In the genomic region with DNA sequence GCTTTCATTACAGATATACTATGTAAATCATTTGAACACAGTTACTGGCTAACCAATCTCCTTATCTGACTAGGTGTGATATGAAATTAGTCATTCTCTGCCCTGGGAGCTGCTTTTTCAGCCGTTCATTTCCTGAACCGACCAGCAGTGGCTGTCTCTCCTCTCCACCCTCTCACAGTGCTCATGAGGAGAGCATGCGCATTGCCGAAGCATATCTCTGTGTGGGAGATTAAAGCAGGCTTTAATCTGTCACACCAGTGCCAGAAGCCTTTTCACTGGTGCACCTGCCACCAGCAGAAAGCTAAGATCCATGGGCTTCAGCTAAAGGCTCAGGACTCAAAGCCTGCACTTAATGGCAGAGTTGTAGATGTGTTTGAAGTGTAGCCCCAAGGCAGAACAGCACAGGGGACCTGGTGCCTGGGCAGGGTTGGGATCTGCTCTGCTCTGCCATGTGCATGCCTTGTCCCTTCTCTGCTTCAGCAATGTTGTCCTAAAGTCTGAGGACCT, we compare ENCODE assay signal across 9 mouse cellular contexts. TPM values are rescaled to one million over a fixed set of nuclear protein-coding genes. Genes with fewer than 3 reads are reported as not detected.
DNase-seq lines count a peak whose midpoint lies in the region; ATAC-seq and TF ChIP-seq lines count a peak whose summit lies in the region.
"Had no signal": no experiment of that assay in that cellular context is flagged by ENCODE, and none has a peak within 500 bp of the region (broad histone marks: within the 10 kb centered on the region; RNA-seq: fewer than 3 reads in every experiment).

No protein-coding gene starts in this region.

- H3K36me3 ChIP-seq in heart, embryonic 10.5 days, result peaks cover 56% of the 10 kb centered on the region
- peaks cover 18% of the 10 kb centered on the region; the same call in 1 of the 2 replicates for H3K36me3 ChIP-seq in neural tube, embryonic 14.5 days (ENCODE audit: control insufficient read depth, insufficient read depth, low read length)
- H3K36me3 ChIP-seq in neural tube, embryonic 15.5 days, result peaks cover 28% of the 10 kb centered on the region
- H3K36me3 ChIP-seq in intestine, postnatal 0 days (ENCODE audit: control insufficient read depth, insufficient read depth), result peaks cover 14% of the 10 kb centered on the region

- intact Hi-C loops in heart, postnatal 25 days (cut with DNase I), result no loop called here

- DNase-seq in heart, embryonic 10.5 days (ENCODE audit: low spot score), result no peak
- DNase-seq in heart, postnatal 25 days (ENCODE audit: low spot score), result no peak
- DNase-seq in thymus, postnatal 10 days (ENCODE audit: low spot score in 2 of 2), result peak; percentile 51 to 57
- no peak for DNase-seq in cerebellum, adult 2 months
- no peak for DNase-seq in spleen, postnatal 14 days (ENCODE audit: low spot score in 2 of 2)

- no peaks in the 10 kb centered on the region for H3K9me3 ChIP-seq in heart, embryonic 10.5 days
- H3K9me3 ChIP-seq in neural tube, embryonic 14.5 days (ENCODE audit: control insufficient read depth, low read length), result no peaks in the 10 kb centered on the region
- no peaks in the 10 kb centered on the region for H3K9me3 ChIP-seq in neural tube, embryonic 15.5 days (replicated peaks)
- H3K9me3 ChIP-seq in intestine, postnatal 0 days (ENCODE audit: control insufficient read depth), result no peaks in the 10 kb centered on the region

- no peaks in the 10 kb centered on the region for H3K27me3 ChIP-seq in heart, embryonic 10.5 days (ENCODE audit: insufficient read depth, poor library complexity, severe bottlenecking)
- H3K27me3 ChIP-seq in neural tube, embryonic 14.5 days (ENCODE audit: control insufficient read depth, insufficient read depth, low read length), result no peaks in the 10 kb centered on the region
- H3K27me3 ChIP-seq in neural tube, embryonic 15.5 days (replicated peaks), result no peaks in the 10 kb centered on the region
- no peaks in the 10 kb centered on the region for H3K27me3 ChIP-seq in intestine, postnatal 0 days (replicated peaks; ENCODE audit: control insufficient read depth, insufficient read depth, low read length)
- H3K27me3 ChIP-seq in cerebellum, adult 2 months (ENCODE audit: control insufficient read depth, insufficient read depth, low read length), result no peaks in the 10 kb centered on the region

- no peak overlapping the region for H3K9ac ChIP-seq in neural tube, embryonic 14.5 days (replicated peaks; ENCODE audit: low read depth, low read length)
- no peak overlapping the region for H3K9ac ChIP-seq in neural tube, embryonic 15.5 days (replicated peaks)
- no peak overlapping the region for H3K9ac ChIP-seq in intestine, postnatal 0 days (ENCODE audit: low read depth, low read length)
- H3K9ac ChIP-seq: liver, embryonic 14.5 days had no signal

- no peak overlapping the region for H3K4me3 ChIP-seq in heart, embryonic 10.5 days
- no peak overlapping the region for H3K4me3 ChIP-seq in neural tube, embryonic 14.5 days (ENCODE audit: low read depth, low read length)
- no peak overlapping the region for H3K4me3 ChIP-seq in neural tube, embryonic 15.5 days (replicated peaks)
- H3K4me3 ChIP-seq in intestine, postnatal 0 days (ENCODE audit: low read depth, low read length), result no peak overlapping the region
- H3K4me3 ChIP-seq in cerebellum, adult 2 months (replicated peaks; ENCODE audit: insufficient read depth, low read depth, low read length), result no peak overlapping the region

- TF ChIP-seq CTCF in intestine, postnatal 0 days (IDR thresholded peaks at IDR 0.05; ENCODE audit: low read depth), result 0 out of 2 replicates have a peak, but pooled peaks have one; percentile 8
- no peak for TF ChIP-seq CTCF in cerebellum, adult 2 months (IDR thresholded peaks at IDR 0.05; ENCODE audit: borderline replicate concordance, insufficient read depth, low read depth, low read length)

- whole genome bisulfite sequencing in heart, embryonic 10.5 days, result 38% methylated on average over 4 of the region's 4 CpGs
- WGBS in neural tube, embryonic 14.5 days, result 67% methylated on average over 4 of the region's 4 CpGs
- WGBS in neural tube, embryonic 15.5 days, result 54% methylated on average over 4 of the region's 4 CpGs
- 37% methylated on average over 4 of the region's 4 CpGs for WGBS in intestine, postnatal 0 days
- WGBS in cerebellum, adult 2 months, result 41% methylated on average over 4 of the region's 4 CpGs

- peak; percentile 10; the same call in 1 of the 2 replicates for ATAC-seq in neural tube, embryonic 14.5 days (ENCODE audit: low read depth)
- no peak for ATAC-seq in neural tube, embryonic 15.5 days (ENCODE audit: low FRiP score)
- peak; percentile 79 for ATAC-seq in intestine, postnatal 0 days

- peaks cover 33% of the 10 kb centered on the region for H3K4me1 ChIP-seq in heart, embryonic 10.5 days
- H3K4me1 ChIP-seq in neural tube, embryonic 14.5 days (ENCODE audit: control insufficient read depth, insufficient read depth, low read length), result peaks cover 24% of the 10 kb centered on the region
- peaks cover 49% of the 10 kb centered on the region for H3K4me1 ChIP-seq in neural tube, embryonic 15.5 days
- peaks cover 15% of the 10 kb centered on the region for H3K4me1 ChIP-seq in intestine, postnatal 0 days (replicated peaks; ENCODE audit: control insufficient read depth, insufficient read depth, low read length)
- peaks cover 23% of the 10 kb centered on the region for H3K4me1 ChIP-seq in cerebellum, adult 2 months (ENCODE audit: control insufficient read depth, insufficient read depth, low read length)

- no peak overlapping the region for H3K4me2 ChIP-seq in neural tube, embryonic 14.5 days (ENCODE audit: low read depth, low read length)
- H3K4me2 ChIP-seq in neural tube, embryonic 15.5 days, result no peak overlapping the region
- H3K4me2 ChIP-seq in intestine, postnatal 0 days (replicated peaks; ENCODE audit: low read depth), result no peak overlapping the region

- no peak for TF ChIP-seq POLR2A in cerebellum, adult 2 months (IDR thresholded peaks at IDR 0.05; ENCODE audit: borderline replicate concordance, insufficient read depth, low read length)

- H3K27ac ChIP-seq in heart, embryonic 10.5 days, result 0 out of 2 replicates have a peak overlapping the region, but pooled peaks have one; percentile 18
- H3K27ac ChIP-seq in neural tube, embryonic 14.5 days (ENCODE audit: low read depth, low read length), result no peak overlapping the region
- H3K27ac ChIP-seq in neural tube, embryonic 15.5 days (replicated peaks), result no peak overlapping the region
- H3K27ac ChIP-seq in intestine, postnatal 0 days (ENCODE audit: low read depth, low read length), result peak overlapping the region; percentile 28; the same call in 1 of the 2 replicates
- no peak overlapping the region for H3K27ac ChIP-seq in cerebellum, adult 2 months (ENCODE audit: insufficient read depth, low read length)
- H3K27ac ChIP-seq: liver, embryonic 14.5 days had no signal

RNA-seq across cellular contexts. Expression of a gene that starts 42.8 kb away (rescaled TPM):
- 6.0 and 6.5 TPM in 2 replicates for polyA plus RNA-seq in heart, embryonic 10.5 days (2016; fragmentation: Nextera tagmentation; extraction: Ambion mirVana)
- 10 to 100 TPM; 38.0 to 41.4 TPM for total RNA-seq in heart, postnatal 25 days (2021)
- 3.8 and 4.1 TPM in 2 replicates for polyA plus RNA-seq in neural tube, embryonic 14.5 days (2014; fragmentation: Nextera tagmentation; extraction: Ambion mirVana)
- polyA plus RNA-seq in neural tube, embryonic 15.5 days (2015; fragmentation: Nextera tagmentation; extraction: Ambion mirVana), result 3.0 and 4.1 TPM in 2 replicates
- polyA plus RNA-seq in intestine, postnatal 0 days (2015; fragmentation: Nextera tagmentation; extraction: Ambion mirVana), result 1.0 and 1.3 TPM in 2 replicates
- 14.1 and 15.5 TPM in 2 replicates for polyA plus RNA-seq in cerebellum, adult 2 months (2012; rRNA removed)

RNA-seq across cellular contexts. Expression of a gene that starts 42.9 kb away (rescaled TPM):
- 56.0 and 66.9 TPM in 2 replicates for polyA plus RNA-seq in heart, embryonic 10.5 days (2016; fragmentation: Nextera tagmentation; extraction: Ambion mirVana)
- 10 to 100 TPM; 25.2 to 26.5 TPM for total RNA-seq in heart, postnatal 25 days (2021)
- 116 and 121 TPM in 2 replicates for polyA plus RNA-seq in neural tube, embryonic 14.5 days (2014; fragmentation: Nextera tagmentation; extraction: Ambion mirVana)
- 92.6 and 102 TPM in 2 replicates for polyA plus RNA-seq in neural tube, embryonic 15.5 days (2015; fragmentation: Nextera tagmentation; extraction: Ambion mirVana)
- 25.2 and 28.3 TPM in 2 replicates for polyA plus RNA-seq in intestine, postnatal 0 days (2015; fragmentation: Nextera tagmentation; extraction: Ambion mirVana)
- polyA plus RNA-seq in cerebellum, adult 2 months (2012; rRNA removed), result 82.2 and 83.2 TPM in 2 replicates

RNA-seq across cellular contexts. Expression of a gene that starts 54.8 kb away (rescaled TPM):
- polyA plus RNA-seq in heart, embryonic 10.5 days (2016; fragmentation: Nextera tagmentation; extraction: Ambion mirVana), result 1.3 and 1.6 TPM in 2 replicates
- 1 to 10 TPM; 5.9 to 6.4 TPM for total RNA-seq in heart, postnatal 25 days (2021)
- polyA plus RNA-seq in neural tube, embryonic 14.5 days (2014; fragmentation: Nextera tagmentation; extraction: Ambion mirVana), result 1.0 and 1.3 TPM in 2 replicates
- 1.6 and 3.0 TPM in 2 replicates for polyA plus RNA-seq in neural tube, embryonic 15.5 days (2015; fragmentation: Nextera tagmentation; extraction: Ambion mirVana)
- polyA plus RNA-seq in intestine, postnatal 0 days (2015; fragmentation: Nextera tagmentation; extraction: Ambion mirVana), result 2.8 and 3.4 TPM in 2 replicates
- 4.0 and 4.6 TPM in 2 replicates for polyA plus RNA-seq in cerebellum, adult 2 months (2012; rRNA removed)

Comparison
In these comparisons a context has a peak if more than half of its experiments do, and no peak if none do; other contexts are left out.
1. DNase-seq: peak in thymus, postnatal 10 days (2 of 2); none in heart, embryonic 10.5 days (single experiment), heart, postnatal 25 days (single experiment), cerebellum, adult 2 months (0 of 2) and spleen, postnatal 14 days (0 of 2).
2. H3K27ac ChIP-seq: peak in heart, embryonic 10.5 days (single experiment) and intestine, postnatal 0 days (single experiment); none in neural tube, embryonic 14.5 days (single experiment), neural tube, embryonic 15.5 days (single experiment) and cerebellum, adult 2 months (single experiment).